Mouse (Mus musculus) mouse trophoblast stem cell (cell line): ENCODE results near the gene Ms4a14.
"Not testable (repeated sequence)": the region's sequence is repeated elsewhere in the genome, so short reads cannot be mapped to it uniquely, and the experiment has no call there.

Experiments used
- in situ Hi-C, 2 experiments: fragments of 300-500 bp; cut with MseI, MboI; formaldehyde crosslinking; loops; 2 replicates in 1 of 2; 3 replicates in 1 of 2; pipeline ENCODE4 v1.15.1; 2025

The Ms4a14 gene

DNA sequence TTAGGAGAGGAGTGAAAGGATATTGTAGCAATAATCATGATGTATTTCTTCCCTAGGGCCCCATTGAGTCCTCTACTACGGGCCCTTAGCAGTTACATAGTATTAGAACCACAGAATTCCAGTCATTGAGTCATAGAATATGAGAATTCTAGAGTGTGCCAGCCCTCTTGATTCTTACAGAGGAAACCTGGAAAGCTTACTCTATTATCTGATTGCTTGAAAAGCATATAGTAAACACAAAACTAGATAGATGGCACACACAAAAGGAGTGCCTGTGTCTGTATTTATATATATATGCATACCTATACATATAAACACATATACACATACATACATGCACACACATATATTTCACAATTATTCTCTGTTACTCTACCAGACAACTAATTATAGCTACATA lies at the start of gene Ms4a14:
Gene Ms4a14, minus strand, starts transcription at position 101 of the 400 bp plus-strand sequence.
- in situ Hi-C loops = no loop called here

DNA sequence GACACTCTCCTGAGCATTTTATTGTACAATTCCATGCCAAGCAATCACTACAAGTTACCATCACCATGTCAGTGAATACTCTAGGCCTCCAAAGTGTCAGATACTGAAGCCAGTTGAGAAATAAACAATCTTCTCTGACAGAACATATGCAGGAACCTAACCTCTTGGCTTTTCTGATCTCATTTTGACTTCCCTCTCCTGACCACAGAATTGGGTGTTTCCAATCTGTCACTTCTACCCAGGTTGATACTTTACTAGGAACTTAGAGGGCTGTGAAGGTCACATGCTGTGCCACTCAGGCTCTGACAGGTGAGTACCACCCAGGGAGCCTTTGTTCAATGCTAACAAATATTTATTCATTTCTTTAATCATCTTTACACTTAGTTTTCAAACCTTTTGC lies 47.7 kb upstream of the Ms4a14 start:
- in situ Hi-C loops = loop anchor here in 1 of 2 experiments (25.0 kb wide), 1 partner anchor 400 kb away; the partner anchor contains the start of gene Mrpl16

DNA sequence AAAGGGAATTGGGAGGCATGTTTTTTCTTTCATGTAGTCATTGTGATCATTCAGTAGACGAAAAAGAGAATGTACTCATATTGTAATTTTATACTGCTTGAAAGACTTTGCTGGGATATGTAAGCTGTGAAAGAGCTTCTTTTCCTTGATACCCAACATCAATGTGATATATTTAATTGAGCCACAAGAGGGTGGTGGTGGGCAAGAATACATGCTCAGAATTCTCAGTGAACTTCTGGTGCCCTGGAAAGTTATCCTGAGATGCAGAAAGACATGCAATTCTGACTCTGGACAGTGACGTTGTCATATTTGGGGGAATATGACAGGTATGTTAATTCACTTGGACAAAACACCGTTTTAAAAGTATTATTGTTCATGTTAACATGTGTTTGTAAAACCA lies 45.9 kb upstream of the Ms4a14 start:
- in situ Hi-C loops = loop anchor here in 1 of 2 experiments (25.0 kb wide), 1 partner anchor 402 kb away; the partner anchor contains the start of gene Mrpl16

DNA sequence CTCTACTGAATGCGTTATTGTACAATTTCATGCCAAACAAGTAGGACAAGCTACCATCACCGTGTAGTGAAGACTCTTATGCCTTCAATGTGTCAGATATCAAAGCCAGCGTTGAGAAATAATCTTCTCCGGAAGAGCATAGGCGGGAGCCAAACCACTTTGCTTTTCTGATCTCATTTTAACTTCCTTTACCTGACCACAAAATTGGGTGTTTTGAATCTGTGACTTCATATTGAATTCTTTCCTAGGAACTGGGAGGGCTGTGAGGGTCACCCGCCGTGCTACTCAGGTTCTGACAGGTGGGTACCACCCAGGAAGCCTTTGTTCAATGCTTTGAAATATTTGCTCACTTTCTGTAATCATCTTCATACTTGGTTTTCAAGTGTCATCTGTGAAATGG lies 41.5 kb upstream of the Ms4a14 start:
- in situ Hi-C loops = loop anchor here in 1 of 2 experiments (25.0 kb wide), 1 partner anchor 407 kb away; the partner anchor contains the start of gene Mrpl16

DNA sequence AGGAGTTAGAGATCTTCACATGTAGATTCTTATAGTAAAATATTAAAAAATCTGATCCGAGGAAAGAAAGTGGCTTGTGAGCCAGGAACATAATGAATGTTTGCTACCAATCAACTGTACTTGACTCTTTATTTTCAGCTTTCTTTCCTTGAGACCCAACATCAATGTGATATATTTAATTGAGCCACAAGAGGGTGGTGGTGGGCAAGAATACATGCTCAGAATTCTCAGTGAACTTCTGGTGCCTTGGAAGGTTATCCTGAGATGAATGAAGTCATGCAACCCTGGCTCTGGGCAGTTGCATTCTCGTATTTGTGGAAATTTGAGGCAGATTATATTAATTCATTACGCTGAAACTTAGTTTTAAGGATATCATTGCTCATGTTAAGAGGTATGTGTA lies 37.6 kb upstream of the Ms4a14 start:
- in situ Hi-C loops = loop anchor here in 1 of 2 experiments (25.0 kb wide), 1 partner anchor 410 kb away; the partner anchor contains the start of gene Mrpl16

DNA sequence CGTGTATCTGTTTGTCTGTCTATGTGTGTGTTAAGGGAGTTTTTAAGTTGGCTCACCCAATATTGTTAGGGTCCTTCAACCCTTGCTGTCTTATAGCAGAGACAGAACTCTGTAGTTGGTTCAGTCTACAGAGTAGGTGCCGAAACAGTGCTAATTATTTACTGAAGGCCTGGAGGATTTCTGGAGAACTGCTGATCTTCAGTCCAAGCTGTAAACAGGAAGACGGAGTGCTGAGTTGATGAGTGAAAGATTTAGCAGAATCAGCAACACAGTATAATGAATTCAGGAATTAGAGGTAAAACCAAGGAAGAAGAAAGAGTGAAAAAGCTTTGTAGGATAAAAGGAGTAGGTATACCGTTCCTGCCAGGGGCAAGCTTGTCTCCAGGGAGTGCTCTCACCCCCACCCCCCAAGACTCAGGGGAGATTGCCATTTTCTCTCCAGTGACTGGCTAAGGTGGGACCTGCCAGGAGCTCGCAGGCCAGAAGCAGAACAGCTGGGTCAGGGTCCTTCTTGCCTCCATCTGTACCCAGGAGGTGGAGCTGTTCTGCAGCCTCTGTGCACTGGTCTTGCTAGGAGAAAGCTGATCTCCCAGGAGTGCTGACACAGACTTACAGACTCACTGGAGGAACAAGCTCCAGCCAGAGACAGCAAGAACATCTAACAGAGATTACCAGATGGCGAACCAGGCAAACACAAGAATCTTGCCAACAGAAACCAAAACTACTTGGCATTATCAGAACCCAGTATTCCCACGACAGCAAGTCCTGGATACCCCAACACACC lies 35.6 kb upstream of the Ms4a14 start:
- in situ Hi-C loops = loop anchor here in 1 of 2 experiments (25.0 kb wide), 1 partner anchor 412 kb away; the partner anchor contains the start of gene Mrpl16

DNA sequence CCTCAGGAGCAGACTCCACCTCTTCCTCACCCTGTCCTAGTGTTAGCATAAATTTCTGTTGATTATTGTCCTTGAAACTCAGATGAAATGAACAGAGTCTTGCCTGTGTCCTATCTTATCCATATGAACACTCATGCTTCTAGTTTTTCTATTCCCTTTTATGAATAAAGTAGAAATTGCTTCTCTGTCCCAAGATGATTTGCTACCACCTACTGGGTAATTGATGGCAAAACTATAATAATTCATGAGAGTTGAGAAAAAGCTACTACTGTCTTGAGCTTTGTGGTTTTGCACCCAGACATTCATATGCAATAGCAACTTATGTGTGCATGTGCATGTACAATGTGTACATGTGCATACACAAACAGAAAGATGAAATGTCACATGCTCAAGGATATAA lies 29.7 kb upstream of the Ms4a14 start:
- in situ Hi-C loops = no loop called here

DNA sequence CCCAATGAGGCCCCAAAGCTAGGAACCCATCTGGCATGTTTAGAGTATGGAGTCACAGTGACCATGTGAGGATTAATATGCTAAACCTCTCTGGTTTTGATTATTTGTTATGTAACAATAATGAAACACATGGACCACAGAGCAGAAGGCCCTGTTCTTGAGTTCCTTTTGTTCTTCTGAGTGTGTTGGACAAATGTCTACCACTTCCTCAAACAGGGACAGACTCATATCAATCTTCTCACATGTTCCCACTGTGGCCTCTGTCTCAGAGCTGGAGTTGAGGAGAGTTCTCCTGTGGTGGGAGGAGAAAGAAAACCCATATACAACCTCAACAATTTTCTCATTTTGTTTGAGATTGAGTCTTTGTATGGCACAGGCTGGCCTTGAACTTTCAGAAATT lies 28.9 kb upstream of the Ms4a14 start:
- in situ Hi-C loops = no loop called here

DNA sequence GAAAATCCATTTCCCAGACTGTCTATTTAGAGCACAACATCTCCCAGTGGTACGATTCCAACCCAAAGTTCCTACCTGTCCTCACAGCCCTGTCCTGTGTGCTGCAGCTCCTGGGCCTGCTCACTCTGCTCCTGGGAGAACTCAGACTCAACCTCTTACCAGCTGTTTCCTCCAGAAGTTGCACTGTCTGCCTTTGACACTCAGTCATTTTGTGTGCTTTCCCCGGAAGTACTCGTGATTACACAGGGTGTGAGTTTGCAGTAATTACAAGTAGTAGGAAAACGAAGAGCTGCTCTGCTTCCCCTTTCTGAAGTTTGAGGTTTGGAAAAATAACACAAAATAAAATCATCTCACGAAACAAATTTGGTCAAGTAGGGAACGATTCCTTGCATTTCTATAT lies 21.7 kb upstream of the Ms4a14 start, which contains the start of gene Ms4a7:
Gene Ms4a7, minus strand, starts transcription at position 215 of the 400 bp plus-strand sequence.
- in situ Hi-C loops = no loop called here

DNA sequence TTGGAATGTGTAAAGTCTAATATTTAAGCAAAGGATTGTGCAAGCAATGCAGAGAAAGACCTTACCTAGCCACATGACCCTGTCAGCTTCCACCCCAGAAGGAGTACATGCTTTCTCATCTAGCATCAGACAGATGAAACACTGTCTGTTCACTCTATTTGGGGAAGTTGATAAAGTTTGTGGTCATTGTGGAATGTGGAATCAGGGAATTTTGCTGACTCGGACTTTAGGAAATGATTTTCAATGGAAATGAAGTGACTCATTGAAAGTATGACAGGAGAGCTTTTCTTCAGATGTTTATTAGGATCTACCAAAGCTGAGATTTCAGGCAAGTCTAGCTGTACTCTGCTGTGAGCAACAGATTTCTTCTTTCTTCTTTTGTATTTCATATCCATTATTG lies 6.9 kb upstream of the Ms4a14 start:
- in situ Hi-C loops = no loop called here

DNA sequence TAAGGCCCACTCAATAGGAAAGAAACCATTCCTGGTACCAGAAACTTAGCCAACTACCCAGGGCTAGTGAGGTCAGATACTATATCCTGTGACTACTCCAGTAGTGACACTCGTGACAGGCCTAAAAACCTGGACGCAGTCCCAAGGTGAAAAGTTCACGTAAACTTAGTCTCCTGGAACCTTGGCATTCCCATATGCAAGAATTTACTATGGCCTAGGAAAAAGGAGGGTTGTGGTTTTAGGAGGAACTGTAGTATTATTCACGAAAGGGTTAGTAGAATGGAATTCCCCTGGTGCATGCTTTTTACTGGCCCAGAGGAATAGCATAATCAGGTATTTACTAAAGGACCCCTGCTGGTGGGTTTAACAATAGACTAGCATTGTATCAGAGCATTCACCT lies 2.5 kb upstream of the Ms4a14 start:
- in situ Hi-C loops = loop anchor here in 1 of 2 experiments (5.0 kb wide), 1 partner anchor 39 kb away; no protein-coding TSS in a partner anchor

DNA sequence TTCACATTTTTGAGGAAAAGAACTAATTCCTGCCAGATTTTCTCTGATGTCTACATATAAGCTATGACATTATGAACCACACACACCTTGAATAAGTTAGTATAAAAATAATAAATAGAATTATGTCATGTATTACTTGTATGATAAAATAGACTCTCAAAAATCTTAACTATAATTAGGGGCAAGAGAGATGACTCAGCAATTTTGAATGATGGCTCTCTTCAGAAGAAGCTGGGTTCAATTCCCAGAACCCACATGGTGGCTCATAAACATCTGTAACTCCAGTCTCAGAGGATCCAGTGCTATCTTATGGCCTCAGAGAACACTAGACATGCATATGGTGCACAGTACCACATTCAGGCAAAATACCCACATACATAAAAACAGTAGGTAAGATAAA lies 5.4 kb downstream of the Ms4a14 start:
- in situ Hi-C loops = no loop called here

DNA sequence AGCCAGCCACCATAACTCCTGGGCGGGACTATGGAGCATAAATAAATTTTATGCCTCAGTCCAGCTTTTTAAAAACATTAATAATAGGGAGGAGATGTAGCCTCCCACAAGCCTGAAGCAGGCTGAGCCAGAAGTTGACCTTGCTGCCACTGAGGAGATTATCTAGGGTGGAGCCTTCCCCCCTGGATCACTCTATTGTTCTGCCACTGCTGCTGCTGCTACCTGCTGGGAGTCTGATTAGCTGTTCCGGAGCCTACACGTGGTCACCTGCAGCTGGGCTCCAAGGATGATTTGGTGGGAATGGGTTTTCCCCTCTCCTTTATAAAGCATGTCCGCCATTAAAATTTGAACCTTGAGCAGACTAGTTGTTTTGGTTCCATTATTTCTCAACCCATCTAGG lies 14.7 kb downstream of the Ms4a14 start:
- in situ Hi-C loops = not testable (repeated sequence)

DNA sequence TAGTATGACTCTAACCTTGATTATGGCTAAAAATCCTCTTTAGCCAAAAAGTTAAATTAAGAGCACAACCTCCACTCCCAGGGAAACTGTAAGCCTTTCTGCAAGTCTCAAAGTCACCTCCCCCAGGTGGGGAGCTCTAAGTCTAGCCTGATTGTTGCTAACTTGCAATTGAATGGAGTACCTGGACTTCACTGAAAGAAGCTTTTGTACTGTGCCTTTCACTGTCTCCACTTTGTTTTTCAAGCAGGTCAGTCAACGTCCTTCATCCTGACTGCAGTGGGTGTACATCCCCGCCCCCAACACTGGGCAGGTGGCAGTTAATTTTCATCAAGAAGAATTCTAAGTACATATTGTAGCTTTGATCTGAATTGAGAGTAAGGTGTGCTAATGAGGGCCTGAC lies 15.3 kb downstream of the Ms4a14 start:
- in situ Hi-C loops = no loop called here

DNA sequence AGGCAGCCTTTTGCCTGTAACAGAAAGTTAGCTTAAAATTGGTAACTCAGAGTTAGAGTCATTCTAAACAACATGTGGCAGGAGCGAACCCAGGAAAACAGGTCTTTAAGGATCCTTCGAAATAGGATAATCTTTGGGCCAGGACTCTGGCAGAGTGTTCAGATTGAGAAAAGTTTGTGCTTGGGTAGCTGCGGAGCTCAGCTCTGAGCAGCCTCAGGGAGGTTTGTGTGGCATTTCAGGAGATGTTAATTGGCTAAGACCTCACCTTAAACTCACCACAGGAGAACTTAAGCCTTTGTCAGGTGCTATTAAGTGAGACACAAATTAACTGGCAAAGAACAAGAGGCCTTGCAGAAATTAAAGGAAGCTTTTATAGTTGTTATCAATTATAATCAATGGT lies 20.6 kb downstream of the Ms4a14 start:
- in situ Hi-C loops = not testable (repeated sequence)

DNA sequence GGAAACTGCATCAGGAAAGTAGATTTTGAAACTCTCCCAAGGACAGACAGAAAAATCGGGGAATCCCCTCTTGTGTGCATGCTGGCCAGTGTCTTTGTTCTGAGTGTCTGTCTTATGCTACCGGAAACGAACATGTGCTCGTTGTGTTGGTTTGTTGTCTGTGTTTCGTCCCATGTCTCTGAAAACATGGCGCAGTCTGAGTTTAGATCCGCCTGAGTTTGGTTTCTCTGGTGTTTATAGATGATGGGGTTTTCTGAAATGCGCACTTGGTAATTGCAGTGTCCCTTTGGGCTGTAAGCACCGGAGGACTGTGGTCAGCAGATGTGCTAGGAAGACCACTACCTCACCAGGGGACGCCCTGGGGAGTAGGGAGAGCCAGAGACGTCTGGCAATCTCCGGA lies 21.3 kb downstream of the Ms4a14 start:
- in situ Hi-C loops = no loop called here

DNA sequence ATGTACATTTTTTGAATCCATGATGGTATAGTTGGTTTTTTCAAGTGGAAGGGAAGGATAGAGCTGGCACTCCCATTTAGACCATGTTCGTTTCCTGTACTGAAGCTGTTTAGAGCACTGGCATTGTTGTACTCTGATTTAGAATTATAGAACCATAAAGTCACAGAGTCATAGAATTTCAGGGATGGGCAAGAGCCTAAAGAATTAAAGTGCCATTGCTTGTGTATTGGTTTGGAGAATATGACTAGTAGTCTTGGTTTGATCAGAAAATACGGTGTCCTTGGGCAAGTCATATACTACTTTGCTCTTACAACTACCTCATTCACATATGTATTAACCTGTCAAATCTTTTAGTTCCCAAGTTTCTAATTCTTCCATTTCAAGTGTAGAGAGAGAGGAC lies 30.5 kb downstream of the Ms4a14 start, which contains the start of gene Ms4a5:
Gene Ms4a5, minus strand, starts transcription at position 101 of the 400 bp plus-strand sequence.
- in situ Hi-C loops = no loop called here

DNA sequence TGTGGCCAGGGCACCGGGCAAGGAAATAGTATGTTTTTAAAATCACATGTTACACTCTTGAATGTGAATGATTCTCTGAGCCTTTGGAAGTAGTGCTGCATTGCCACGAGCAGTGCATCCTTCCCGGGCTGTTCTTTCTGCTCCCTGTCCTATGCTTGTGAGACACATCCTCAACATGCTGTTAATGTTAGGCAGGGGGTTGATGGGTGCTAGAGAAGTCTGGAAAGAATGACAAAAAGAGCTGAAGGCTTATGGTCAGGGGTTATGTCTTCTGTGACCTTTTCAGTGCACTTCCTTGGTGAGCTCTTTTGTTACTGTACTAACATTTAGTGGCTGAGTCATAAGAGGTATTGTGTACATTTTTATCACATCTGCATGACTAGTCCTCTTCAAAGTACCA lies 34.0 kb downstream of the Ms4a14 start:
- in situ Hi-C loops = no loop called here

DNA sequence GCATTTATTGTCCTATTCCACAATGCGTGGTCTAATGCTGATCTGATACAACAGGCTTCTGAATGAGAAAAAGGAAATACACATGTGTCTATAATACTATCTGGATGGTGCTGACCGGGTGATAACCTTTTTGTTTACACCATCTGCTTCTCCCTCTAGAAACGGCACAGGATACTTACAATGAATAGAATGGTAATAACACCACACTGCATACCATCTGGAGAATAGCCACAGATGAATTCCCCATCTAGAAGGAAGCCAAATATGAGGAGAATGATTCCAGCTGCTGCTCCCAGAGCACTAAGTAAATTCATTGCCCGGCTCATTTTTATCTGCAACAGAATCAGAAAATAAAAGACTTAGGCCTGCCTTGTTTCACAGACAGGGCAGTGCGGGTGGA lies 37.8 kb downstream of the Ms4a14 start:
- in situ Hi-C loops = loop anchor here in 1 of 2 experiments (5.0 kb wide), 1 partner anchor 41 kb away; no protein-coding TSS in a partner anchor

DNA sequence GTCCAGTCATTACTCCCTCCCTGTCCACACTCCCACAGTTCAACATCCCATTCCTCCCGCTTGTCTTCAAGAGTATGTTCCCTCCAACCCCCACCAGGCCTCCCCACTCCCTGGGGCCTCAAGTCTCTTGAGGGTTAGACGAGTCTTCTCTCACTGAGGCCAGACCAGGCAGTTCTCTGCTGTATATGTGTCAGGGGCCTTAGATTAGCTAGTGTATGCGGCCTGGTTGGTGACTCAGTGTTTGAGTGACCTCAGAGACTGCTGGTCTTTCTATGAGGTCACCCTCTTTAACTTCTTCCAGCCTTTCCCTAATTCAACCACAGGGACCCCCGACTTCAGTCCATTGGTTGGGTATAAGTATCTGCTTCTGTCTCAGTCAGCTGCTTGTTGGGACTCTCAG lies 47.3 kb downstream of the Ms4a14 start:
- in situ Hi-C loops = no loop called here

DNA sequence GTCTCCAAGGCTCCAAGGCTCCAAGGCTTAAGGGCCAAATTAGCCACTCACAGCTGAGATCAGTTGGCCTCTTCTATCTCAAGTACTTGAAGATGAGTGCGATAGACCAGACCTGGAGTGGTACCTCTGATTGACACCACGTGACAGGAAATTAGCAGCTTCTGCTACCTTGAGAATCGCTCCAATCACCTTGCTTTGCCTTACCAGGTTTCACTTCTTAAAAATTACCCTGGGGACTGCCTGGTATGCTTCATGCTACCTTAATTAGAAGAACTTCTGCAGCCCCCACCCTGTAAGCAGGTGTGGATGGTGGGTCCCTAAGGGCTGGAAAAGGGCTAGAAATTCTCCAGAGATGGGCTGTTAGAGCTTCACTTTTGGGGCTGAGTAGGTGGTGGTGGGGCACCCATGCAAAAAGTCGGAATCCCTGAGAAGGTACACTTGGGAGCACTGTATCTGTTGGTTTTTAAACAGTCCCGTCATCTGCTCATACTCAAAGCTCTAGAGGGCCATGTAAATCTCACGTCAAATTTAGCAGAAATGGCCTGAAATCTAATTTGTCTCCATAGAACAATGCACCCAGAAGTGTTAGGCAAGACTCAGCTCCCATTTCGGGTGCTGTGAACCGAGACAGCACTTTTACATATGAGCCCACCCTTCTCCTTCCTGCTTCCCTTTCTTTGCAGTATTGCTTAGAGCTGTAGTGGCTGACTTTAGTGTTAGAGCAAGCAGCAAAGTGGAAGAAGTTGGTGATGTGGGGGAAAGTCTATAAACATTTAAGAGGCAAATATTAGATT lies 48.0 kb downstream of the Ms4a14 start, which contains the start of gene Ms4a1:
Gene Ms4a1, minus strand, starts transcription at position 190 of the 794 bp plus-strand sequence.
- in situ Hi-C loops = no loop called here

DNA sequence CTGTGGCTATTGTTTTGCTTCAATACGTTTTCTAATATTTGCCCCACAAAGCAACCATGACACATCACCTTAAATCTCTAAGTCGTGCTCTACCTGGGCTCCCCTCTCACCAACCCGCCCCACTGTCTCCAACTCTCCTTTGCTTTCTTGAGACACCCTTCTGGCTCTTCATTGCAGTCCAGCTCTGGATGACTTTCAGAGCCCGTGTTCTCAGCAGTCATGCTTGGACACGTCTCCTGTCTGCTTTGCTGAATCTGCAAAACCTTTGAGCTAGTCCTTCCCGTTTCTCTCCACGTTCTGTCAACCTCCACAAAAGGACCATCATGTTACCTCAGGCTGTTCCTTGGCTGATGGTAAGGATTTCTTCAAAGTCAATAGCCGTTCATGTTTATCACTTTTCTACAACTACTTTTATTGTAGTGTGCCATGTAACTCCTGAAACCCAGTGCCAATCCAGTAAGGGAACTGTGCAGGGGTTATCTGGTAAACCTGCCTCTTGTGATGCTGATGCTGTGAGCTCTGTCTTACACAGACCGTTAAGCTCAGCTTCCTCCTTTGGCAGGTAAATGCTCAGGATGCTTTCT lies 49.6 kb downstream of the Ms4a14 start:
- in situ Hi-C loops = no loop called here
